20 mouse cellular contexts compared by ENCODE assay signal in the genomic region with DNA sequence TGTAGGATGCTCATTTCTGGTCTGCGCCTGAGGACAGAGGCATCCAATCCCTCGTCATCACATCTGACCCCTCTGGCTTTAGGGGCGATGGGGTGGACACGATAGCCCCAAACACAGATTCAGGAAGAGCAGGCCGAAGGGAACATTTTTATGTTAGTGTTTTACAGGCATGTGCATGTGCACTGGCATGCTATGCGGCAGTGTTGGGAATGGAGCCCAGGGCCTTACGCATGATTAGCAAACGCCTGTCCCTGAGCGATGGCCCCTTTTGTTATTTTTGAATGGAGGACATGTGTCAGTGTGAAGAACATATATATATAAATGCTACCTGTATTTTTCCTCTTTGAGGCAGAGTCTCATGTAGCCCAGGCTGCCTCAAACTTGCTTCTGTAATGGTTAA. TPM values are rescaled to one million over a fixed set of nuclear protein-coding genes. Genes with fewer than 3 reads are reported as not detected.
DNase-seq lines count a peak whose midpoint lies in the region; ATAC-seq and TF ChIP-seq lines count a peak whose summit lies in the region.
"Had no signal": no experiment of that assay in that cellular context is flagged by ENCODE, and none has a peak within 500 bp of the region (broad histone marks: within the 10 kb centered on the region; RNA-seq: fewer than 3 reads in every experiment).

No protein-coding gene starts in this region.

- peaks cover 19% of the 10 kb centered on the region; the same call in 1 of the 2 replicates for H3K27me3 ChIP-seq in midbrain, embryonic 13.5 days
- no peaks in the 10 kb centered on the region for H3K27me3 ChIP-seq in midbrain, postnatal 0 days (ENCODE audit: insufficient read depth, low read length)
- H3K27me3 ChIP-seq in forebrain, embryonic 11.5 days (ENCODE audit: control insufficient read depth, insufficient read depth, low read length): 0 out of 2 replicates have a peak, but pooled peaks cover 2% of the 10 kb centered on the region
- no peaks in the 10 kb centered on the region for H3K27me3 ChIP-seq in forebrain, postnatal 0 days (ENCODE audit: insufficient read depth, low read length)
- H3K27me3 ChIP-seq in neural tube, embryonic 15.5 days (replicated peaks): no peaks in the 10 kb centered on the region
- H3K27me3 ChIP-seq: embryonic facial prominence, embryonic 15.5 days; heart, embryonic 15.5 days had no signal

- no peaks in the 10 kb centered on the region for H3K9me3 ChIP-seq in midbrain, embryonic 13.5 days
- no peaks in the 10 kb centered on the region for H3K9me3 ChIP-seq in midbrain, postnatal 0 days (ENCODE audit: low read length)
- H3K9me3 ChIP-seq in forebrain, embryonic 11.5 days (ENCODE audit: control insufficient read depth, low read length): no peaks in the 10 kb centered on the region
- no peaks in the 10 kb centered on the region for H3K9me3 ChIP-seq in forebrain, postnatal 0 days (ENCODE audit: low read length)
- H3K9me3 ChIP-seq in neural tube, embryonic 15.5 days (replicated peaks): no peaks in the 10 kb centered on the region
- H3K9me3 ChIP-seq: embryonic facial prominence, embryonic 15.5 days; heart, embryonic 15.5 days had no signal

- peak overlapping the region; percentile 19; the same call in 1 of the 2 replicates for H3K27ac ChIP-seq in midbrain, embryonic 13.5 days
- no peak overlapping the region for H3K27ac ChIP-seq in midbrain, postnatal 0 days (ENCODE audit: low read depth, low read length)
- H3K27ac ChIP-seq in forebrain, embryonic 11.5 days (ENCODE audit: low read depth, low read length): peak overlapping the region; percentile 25; the same call in 1 of the 2 replicates
- H3K27ac ChIP-seq in forebrain, postnatal 0 days (ENCODE audit: low read depth, low read length): no peak overlapping the region
- peak overlapping the region; percentile 41; the same call in 1 of the 2 replicates for H3K27ac ChIP-seq in neural tube, embryonic 15.5 days (replicated peaks)
- H3K27ac ChIP-seq: embryonic facial prominence, embryonic 15.5 days; heart, adult 2 months; heart, embryonic 15.5 days; stomach, postnatal 0 days had no signal

- no peak for TF ChIP-seq CTCF in midbrain, postnatal 0 days (IDR thresholded peaks at IDR 0.05)
- TF ChIP-seq CTCF in forebrain, postnatal 0 days (IDR thresholded peaks at IDR 0.05; ENCODE audit: low read depth): no peak

- no peaks in the 10 kb centered on the region for H3K36me3 ChIP-seq in midbrain, embryonic 13.5 days
- no peaks in the 10 kb centered on the region for H3K36me3 ChIP-seq in midbrain, postnatal 0 days (ENCODE audit: insufficient read depth, low read length)
- no peaks in the 10 kb centered on the region for H3K36me3 ChIP-seq in forebrain, embryonic 11.5 days (ENCODE audit: control insufficient read depth, insufficient read depth, low read length)
- no peaks in the 10 kb centered on the region for H3K36me3 ChIP-seq in forebrain, postnatal 0 days (ENCODE audit: insufficient read depth)
- H3K36me3 ChIP-seq in neural tube, embryonic 15.5 days: no peaks in the 10 kb centered on the region
- H3K36me3 ChIP-seq: embryonic facial prominence, embryonic 15.5 days; heart, embryonic 15.5 days had no signal

- H3K4me3 ChIP-seq in midbrain, embryonic 13.5 days (replicated peaks): no peak overlapping the region
- H3K4me3 ChIP-seq in midbrain, postnatal 0 days (ENCODE audit: low read depth, low read length): no peak overlapping the region
- H3K4me3 ChIP-seq in forebrain, embryonic 11.5 days (ENCODE audit: low read depth, low read length): no peak overlapping the region
- H3K4me3 ChIP-seq in forebrain, postnatal 0 days (ENCODE audit: low read depth, low read length): no peak overlapping the region
- H3K4me3 ChIP-seq in neural tube, embryonic 15.5 days (replicated peaks): no peak overlapping the region
- H3K4me3 ChIP-seq: embryonic facial prominence, embryonic 15.5 days; heart, adult 2 months; heart, embryonic 15.5 days; megakaryocyte, embryonic 14.5 days had no signal

- DNase-seq in midbrain, postnatal 0 days (ENCODE audit: low spot score): no peak
- DNase-seq in forebrain, embryonic 11.5 days (ENCODE audit: low spot score): no peak
- DNase-seq in forebrain, postnatal 0 days: no peak
- DNase-seq in adrenal gland, adult 8-10 months: no peak
- DNase-seq in adrenal gland, postnatal 14 days: no peak
- DNase-seq: adrenal gland, postnatal 10 days; cerebellum, adult 9-10 months; gastrocnemius, postnatal 10 days; kidney, adult 11 months; liver; liver, postnatal 0 days; lung, postnatal 14 days; right cerebral cortex, postnatal 25 days had no signal

- 65% methylated on average over 9 of the region's 9 CpGs for WGBS in midbrain, embryonic 13.5 days
- 76% methylated on average over 9 of the region's 9 CpGs for WGBS in midbrain, postnatal 0 days
- 45% methylated on average over 9 of the region's 9 CpGs for WGBS in forebrain, embryonic 11.5 days
- 30% methylated on average over 9 of the region's 9 CpGs for WGBS in forebrain, postnatal 0 days
- 42% methylated on average over 9 of the region's 9 CpGs for WGBS in neural tube, embryonic 15.5 days

- H3K4me1 ChIP-seq in midbrain, embryonic 13.5 days (replicated peaks): peaks cover 18% of the 10 kb centered on the region
- H3K4me1 ChIP-seq in midbrain, postnatal 0 days (ENCODE audit: insufficient read depth, low read length): no peaks in the 10 kb centered on the region
- peaks cover 13% of the 10 kb centered on the region for H3K4me1 ChIP-seq in forebrain, embryonic 11.5 days (replicated peaks; ENCODE audit: control insufficient read depth, insufficient read depth, low read length)
- H3K4me1 ChIP-seq in forebrain, postnatal 0 days (ENCODE audit: insufficient read depth): 0 out of 2 replicates have a peak, but pooled peaks cover 8% of the 10 kb centered on the region
- H3K4me1 ChIP-seq in neural tube, embryonic 15.5 days: peaks cover 28% of the 10 kb centered on the region
- H3K4me1 ChIP-seq: megakaryocyte, embryonic 14.5 days had no signal

- peak overlapping the region; percentile 25; the same call in 1 of the 2 replicates for H3K4me2 ChIP-seq in midbrain, embryonic 13.5 days (replicated peaks)
- no peak overlapping the region for H3K4me2 ChIP-seq in midbrain, postnatal 0 days (ENCODE audit: low read depth, low read length, poor library complexity, severe bottlenecking)
- H3K4me2 ChIP-seq in forebrain, embryonic 11.5 days (ENCODE audit: low read depth, low read length, severe bottlenecking): 0 out of 2 replicates have a peak overlapping the region, but pooled peaks have one; percentile 11
- H3K4me2 ChIP-seq in forebrain, postnatal 0 days (ENCODE audit: low read depth): peak overlapping the region; percentile 23; the same call in 1 of the 2 replicates
- peak overlapping the region; percentile 27; the same call in 1 of the 2 replicates for H3K4me2 ChIP-seq in neural tube, embryonic 15.5 days
- H3K4me2 ChIP-seq: embryonic facial prominence, embryonic 15.5 days; heart, embryonic 15.5 days had no signal

- H3K9ac ChIP-seq in midbrain, embryonic 13.5 days (replicated peaks): no peak overlapping the region
- H3K9ac ChIP-seq in midbrain, postnatal 0 days (replicated peaks; ENCODE audit: low read length, poor library complexity, severe bottlenecking): no peak overlapping the region
- no peak overlapping the region for H3K9ac ChIP-seq in forebrain, embryonic 11.5 days (ENCODE audit: low read length)
- no peak overlapping the region for H3K9ac ChIP-seq in forebrain, postnatal 0 days
- 0 out of 2 replicates have a peak overlapping the region, but pooled peaks have one; percentile 18 for H3K9ac ChIP-seq in neural tube, embryonic 15.5 days (replicated peaks)
- H3K9ac ChIP-seq: embryonic facial prominence, embryonic 15.5 days; heart, embryonic 15.5 days; liver, postnatal 0 days had no signal

- ATAC-seq in midbrain, embryonic 13.5 days: peak; percentile 32
- ATAC-seq in midbrain, postnatal 0 days (ENCODE audit: low FRiP score): no peak
- ATAC-seq in forebrain, embryonic 11.5 days (replicated peaks; ENCODE audit: low FRiP score): peak; percentile 28; the same call in 1 of the 2 replicates
- ATAC-seq in forebrain, postnatal 0 days: 0 out of 2 replicates have a peak, but pooled peaks have one; percentile 4
- peak; percentile 38; the same call in 1 of the 2 replicates for ATAC-seq in neural tube, embryonic 15.5 days (ENCODE audit: low FRiP score)
- ATAC-seq: liver, postnatal 0 days had no signal

RNA-seq across cellular contexts. Expression of gene Rps27rt, which starts 56.1 kb away (rescaled TPM):
- 257 and 322 TPM in 2 replicates for polyA plus RNA-seq in midbrain, embryonic 13.5 days (2015; fragmentation: Nextera tagmentation; extraction: Ambion mirVana)
- total RNA-seq in midbrain, postnatal 0 days (2014; rRNA removed): 20.7 and 27.4 TPM in 2 replicates
- polyA plus RNA-seq in midbrain, postnatal 0 days (2015; fragmentation: Nextera tagmentation; extraction: Ambion mirVana): 195 and 227 TPM in 2 replicates
- polyA plus RNA-seq in forebrain, embryonic 11.5 days (2014; fragmentation: Nextera tagmentation; extraction: Ambion mirVana): 318 and 355 TPM in 2 replicates
- total RNA-seq in forebrain, postnatal 0 days (2014; rRNA removed): 15.0 and 44.3 TPM in 2 replicates
- 292 and 386 TPM in 2 replicates for polyA plus RNA-seq in forebrain, postnatal 0 days (2015; fragmentation: Nextera tagmentation; extraction: Ambion mirVana)
- 186 and 258 TPM in 2 replicates for polyA plus RNA-seq in neural tube, embryonic 15.5 days (2015; fragmentation: Nextera tagmentation; extraction: Ambion mirVana)
- total RNA-seq in adrenal gland, adult 8-10 months (2022): 100 to 1,000 TPM in 1 of 4 experiments, 10 to 100 TPM in 3; 52.0 to 101 (median 75.4) TPM
- 51.1 and 57.4 TPM in 2 replicates for total RNA-seq in adrenal gland, postnatal 14 days (2021)

Comparison
In these comparisons a context has a peak if more than half of its experiments do, and no peak if none do; other contexts are left out.
1. H3K27ac ChIP-seq: peak in midbrain, embryonic 13.5 days (single experiment), forebrain, embryonic 11.5 days (single experiment) and neural tube, embryonic 15.5 days (single experiment); none in midbrain, postnatal 0 days (single experiment) and forebrain, postnatal 0 days (single experiment).